Mouse (Mus musculus) liver, embryonic 16.5 days (tissue): Measurements from ENCODE around the gene Actr2. TPM values are rescaled to one million over a fixed set of nuclear protein-coding genes. Genes with fewer than 3 reads are reported as not detected.
A peak's percentile ranks its signal among the peaks of the same experiment; 100 is the strongest.
"Not testable (repeated sequence)": the region's sequence is repeated elsewhere in the genome, so short reads cannot be mapped to it uniquely, and the experiment has no call there.

Experiments used
- ATAC-seq: fragments of 200-750 bp; cut with Nextera tagmentation; 2 replicates; pipeline ENCODE4 v1.8.0; 2017; ENCODE audit warnings: low read depth, mild to moderate bottlenecking, moderate number of reproducible peaks, moderate library complexity
- H3K27ac ChIP-seq: fragments of 300-500 bp; sonication (generic); 2 replicates; pipeline ENCODE4 v1.5.1; 2014; ENCODE audit warnings: mild to moderate bottlenecking, low read length
- H3K27me3 ChIP-seq: fragments of 300-500 bp; sonication (generic); 2 replicates; pipeline ENCODE4 v1.6.1; 2014; ENCODE audit warnings: low read depth, low read length, mixed read lengths; ENCODE audit not compliant: control insufficient read depth, insufficient read depth
- H3K36me3 ChIP-seq: fragments of 300-500 bp; sonication (generic); 2 replicates; pipeline ENCODE4 v1.6.1; 2014; ENCODE audit warnings: mild to moderate bottlenecking; ENCODE audit not compliant: control insufficient read depth, insufficient read depth
- H3K4me1 ChIP-seq: fragments of 300-500 bp; sonication (generic); 2 replicates; pipeline ENCODE4 v1.6.1; 2014; ENCODE audit warnings: low read depth, low read length, mixed read lengths; ENCODE audit not compliant: control insufficient read depth
- H3K4me2 ChIP-seq: fragments of 300-500 bp; sonication (generic); 2 replicates; pipeline ENCODE4 v1.6.1; 2014; ENCODE audit warnings: low read depth, low read length, mixed read lengths
- H3K4me3 ChIP-seq: fragments of 300-500 bp; sonication (generic); 2 replicates; pipeline ENCODE4 v1.5.1; 2014; ENCODE audit warnings: low read depth, mild to moderate bottlenecking, low read length
- H3K9ac ChIP-seq: fragments of 300-500 bp; sonication (generic); 2 replicates; pipeline ENCODE4 v1.6.1; 2014; ENCODE audit warnings: low read depth, low read length
- H3K9me3 ChIP-seq: fragments of 300-500 bp; sonication (generic); replicated peaks from 2 replicates; pipeline ENCODE4 v1.6.1; 2016; ENCODE audit warnings: low read length; ENCODE audit not compliant: control insufficient read depth
- WGBS: fragments of 180-500 bp; shearing (Covaris S2); extraction: QIAGEN DNeasy Blood & Tissue Kit; methylation state at CpG from one replicate; pipeline ENCODE4 v1.1.7; 2014; ENCODE audit not compliant: insufficient replicate concordance; 5-methylcytosine and 5-hydroxymethylcytosine counted together
- polyA plus RNA-seq: library from polyadenylated mRNA; unstranded; fragments of >200 nt; fragmentation: Nextera tagmentation; extraction: Ambion mirVana; gene quantifications from 2 replicates; pipeline ENCODE4 v1.2.1, GENCODE M21; 2015

Actr2 gene
- polyA plus RNA-seq, 1 experiment from 2014 or later: 39.9 TPM

DNA sequence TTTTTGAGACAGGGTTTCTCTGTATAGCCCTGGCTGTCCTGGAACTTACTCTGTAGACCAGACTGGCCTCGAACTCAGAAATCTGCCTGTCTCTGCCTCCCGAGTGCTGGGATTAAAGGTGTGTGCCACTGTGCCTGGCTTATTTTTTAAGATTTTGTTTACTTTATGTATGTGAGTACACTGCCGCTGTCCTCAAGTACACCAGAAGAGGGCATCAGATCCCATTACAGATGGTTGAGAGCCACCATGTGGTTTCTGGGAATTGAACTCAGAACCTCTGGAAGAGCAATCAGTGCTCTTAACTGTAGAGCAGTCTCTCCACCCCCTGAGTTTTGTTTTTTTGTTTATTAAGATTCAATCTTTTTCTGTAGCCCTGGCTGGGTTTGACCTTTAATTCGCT, 31.0 kb upstream of the Actr2 start:
- H3K27ac ChIP-seq, H3K4me2 ChIP-seq, ATAC-seq, H3K4me1 ChIP-seq, H3K9ac ChIP-seq, H3K36me3 ChIP-seq, H3K9me3 ChIP-seq, H3K27me3 ChIP-seq, H3K4me3 ChIP-seq: not testable (repeated sequence)
- 74% methylated on average over 4 of the region's 4 CpGs for WGBS

DNA sequence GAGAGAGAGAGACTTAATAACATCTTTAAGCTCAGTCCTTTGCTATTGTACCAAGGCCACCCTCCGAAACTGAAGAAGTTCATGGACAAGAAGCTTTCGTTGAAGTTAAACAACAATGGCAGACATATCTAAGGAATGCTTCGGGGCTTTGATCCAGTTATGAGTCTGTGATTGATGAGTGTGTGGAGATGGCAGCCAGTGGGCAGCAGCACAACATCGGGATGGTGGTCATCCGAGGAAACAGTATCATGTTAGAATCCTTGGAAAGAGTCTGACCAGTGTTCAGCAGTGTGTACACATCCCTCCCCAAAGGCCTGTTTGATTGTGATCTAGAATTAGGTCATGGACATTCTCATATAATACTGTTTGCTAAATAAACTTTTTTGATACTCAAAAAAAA, 29.8 kb upstream of the Actr2 start:
- H3K4me1 ChIP-seq: no peaks in the 10 kb centered on the region; the same call in 1 of the 2 replicates
- no peaks in the 10 kb centered on the region for H3K27me3 ChIP-seq
- H3K4me2 ChIP-seq: no peak overlapping the region
- WGBS: 64% methylated on average over 5 of the region's 5 CpGs
- no peak overlapping the region for H3K27ac ChIP-seq
- no peak for ATAC-seq
- no peak overlapping the region for H3K4me3 ChIP-seq
- no peak overlapping the region for H3K9ac ChIP-seq
- no peaks in the 10 kb centered on the region for H3K36me3 ChIP-seq
- H3K9me3 ChIP-seq: no peaks in the 10 kb centered on the region

GRCm38 (mm10) chr11:20140286-20140685, 27.6 kb upstream of the Actr2 start:
- ATAC-seq: no peak
- WGBS: 64% methylated on average over 5 of the region's 5 CpGs

GRCm38 (mm10) chr11:20139711-20140110, 27.0 kb upstream of the Actr2 start:
- Histone ChIP-seq H3K9ac (no peak overlapping the region), H3K27me3 (no peaks in the 10 kb centered on the region), H3K9me3 (no peaks in the 10 kb centered on the region), H3K4me2 (no peak overlapping the region), H3K27ac (no peak overlapping the region), H3K36me3 (no peaks in the 10 kb centered on the region), H3K4me1 (no peaks in the 10 kb centered on the region), H3K4me3 (no peak overlapping the region)
- WGBS: 65% methylated on average over 2 of the region's 2 CpGs
- no peak for ATAC-seq

More at GRCm38 (mm10) chr11:20140286-20140685, 27.6 kb upstream of the Actr2 start:
- Histone ChIP-seq H3K9ac (no peak overlapping the region), H3K27ac (no peak overlapping the region), H3K27me3 (no peaks in the 10 kb centered on the region), H3K9me3 (no peaks in the 10 kb centered on the region), H3K4me2 (no peak overlapping the region), H3K4me1 (no peaks in the 10 kb centered on the region), H3K36me3 (no peaks in the 10 kb centered on the region), H3K4me3 (no peak overlapping the region)

DNA sequence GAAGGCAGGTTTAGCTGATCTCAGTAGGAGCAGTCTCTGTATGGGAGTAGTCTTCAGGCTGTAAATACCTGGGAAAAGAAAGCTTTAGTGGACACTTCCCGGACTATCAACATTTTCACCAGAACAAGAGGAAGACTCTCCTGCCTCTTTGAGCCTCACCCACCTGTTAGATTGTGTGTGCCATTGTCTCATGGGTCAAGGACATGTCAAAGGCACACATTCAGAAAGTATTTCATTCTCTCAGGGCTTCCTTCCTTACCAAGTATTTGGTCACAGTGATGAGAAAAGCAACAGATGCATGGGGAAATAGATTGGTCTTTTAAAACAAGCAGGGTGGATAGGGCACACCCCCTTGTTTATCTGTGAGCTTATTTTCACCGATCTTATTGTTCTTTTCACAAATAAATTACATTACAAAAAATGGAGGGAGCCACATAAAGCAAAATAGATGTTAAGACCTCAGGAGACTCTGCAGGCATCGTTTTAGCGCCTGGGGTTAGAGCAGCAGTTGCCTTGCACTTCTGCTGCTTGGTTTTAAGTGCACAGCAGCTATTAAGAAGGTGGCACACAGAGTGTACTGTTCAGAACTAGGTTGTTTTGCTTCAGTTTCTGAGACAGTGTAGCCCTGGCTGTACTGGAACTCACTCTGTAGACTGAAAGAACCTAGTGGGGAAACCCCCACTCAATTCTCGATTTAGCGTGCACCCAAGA, 25.9 kb upstream of the Actr2 start:
- Histone ChIP-seq H3K4me3 (no peak overlapping the region), H3K27me3 (no peaks in the 10 kb centered on the region), H3K27ac (no peak overlapping the region), H3K9me3 (no peaks in the 10 kb centered on the region), H3K4me2 (no peak overlapping the region), H3K4me1 (no peaks in the 10 kb centered on the region; the same call in none of the 2 replicates), H3K36me3 (no peaks in the 10 kb centered on the region), H3K9ac (no peak overlapping the region)
- WGBS: 68% methylated on average over 6 of the region's 6 CpGs
- no peak for ATAC-seq

DNA sequence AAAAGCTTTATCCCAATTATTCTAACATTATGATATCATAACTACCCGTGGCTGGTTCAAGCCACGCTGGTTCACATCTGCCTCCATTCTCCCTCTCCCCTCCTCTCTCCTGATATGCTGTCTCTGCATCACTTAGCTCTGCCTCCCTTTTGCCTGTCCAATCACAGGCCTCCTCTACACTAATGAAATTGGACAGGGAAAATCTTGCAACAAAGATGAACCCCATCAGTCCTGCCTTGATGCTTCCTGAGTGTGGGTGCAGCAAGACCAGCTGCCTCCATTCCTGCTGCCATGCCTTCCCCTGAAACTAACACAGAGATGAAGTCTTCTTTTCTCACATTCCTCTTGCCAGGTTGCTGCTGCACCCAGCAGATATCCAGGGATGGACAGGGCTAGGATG, 25.2 kb upstream of the Actr2 start:
- Histone ChIP-seq H3K9me3 (no peaks in the 10 kb centered on the region), H3K9ac (no peak overlapping the region), H3K27ac (no peak overlapping the region), H3K4me3 (no peak overlapping the region), H3K36me3 (no peaks in the 10 kb centered on the region), H3K4me2 (no peak overlapping the region), H3K27me3 (no peaks in the 10 kb centered on the region), H3K4me1 (no peaks in the 10 kb centered on the region; the same call in none of the 2 replicates)
- ATAC-seq: no peak
- 58% methylated on average over 2 of the region's 2 CpGs for WGBS

DNA sequence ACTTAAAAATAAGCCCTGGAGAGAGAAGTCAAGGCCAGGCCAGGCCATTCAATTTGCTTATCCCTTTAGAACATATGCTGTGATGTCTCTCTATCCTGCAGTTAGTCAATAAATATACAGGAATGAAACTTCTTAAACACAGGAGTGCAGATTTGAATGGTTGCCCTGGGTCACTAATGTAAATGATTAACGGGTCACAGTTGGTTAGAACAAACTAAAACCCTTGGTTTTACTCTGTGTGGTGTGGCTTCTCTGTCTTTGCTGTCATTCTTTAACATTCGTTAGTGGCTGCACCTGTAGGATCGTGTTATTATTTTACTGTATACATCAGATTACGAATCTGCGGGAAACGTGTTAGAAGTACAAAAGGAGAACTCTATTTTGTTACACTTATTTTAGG, 23.6 kb upstream of the Actr2 start:
- 51% methylated on average over 6 of the region's 6 CpGs for WGBS
- Histone ChIP-seq H3K9me3 (no peaks in the 10 kb centered on the region), H3K9ac (no peak overlapping the region), H3K36me3 (no peaks in the 10 kb centered on the region), H3K4me1 (no peaks in the 10 kb centered on the region; the same call in none of the 2 replicates), H3K4me3 (no peak overlapping the region), H3K4me2 (no peak overlapping the region), H3K27me3 (no peaks in the 10 kb centered on the region), H3K27ac (peak overlapping the region; percentile 8; the same call in 1 of the 2 replicates)
- peak; percentile 67 for ATAC-seq

DNA sequence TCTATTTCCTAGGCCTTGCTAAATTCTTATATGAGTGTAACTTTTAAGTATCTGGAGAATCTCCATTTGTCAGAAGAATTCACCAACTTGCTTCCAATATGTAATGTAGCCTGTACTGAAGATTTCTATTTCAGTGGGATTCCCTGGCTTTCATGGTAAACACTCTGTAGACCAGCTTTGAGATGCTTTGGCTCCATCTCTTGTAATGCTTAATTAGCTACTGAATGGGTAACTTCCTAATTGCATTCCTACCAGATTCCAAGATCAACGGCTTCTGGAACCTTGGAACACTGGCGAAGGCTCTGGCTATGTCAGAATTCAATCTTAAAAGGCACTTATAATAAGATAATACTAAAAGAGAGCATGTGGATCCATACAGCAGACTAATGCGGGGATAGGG, 22.2 kb upstream of the Actr2 start:
- H3K27me3 ChIP-seq, H3K4me2 ChIP-seq, H3K4me1 ChIP-seq, H3K9ac ChIP-seq, H3K36me3 ChIP-seq, H3K27ac ChIP-seq, H3K4me3 ChIP-seq, ATAC-seq, H3K9me3 ChIP-seq: not testable (repeated sequence)
- WGBS: 71% methylated on average over 3 of the region's 3 CpGs

- peak overlapping the region; percentile 29; the same call in 1 of the 2 replicates for H3K27ac ChIP-seq
- no peaks in the 10 kb centered on the region; the same call in none of the 2 replicates for H3K4me1 ChIP-seq
- no peaks in the 10 kb centered on the region for H3K9me3 ChIP-seq
- H3K4me2 ChIP-seq: no peak overlapping the region
- no peak for ATAC-seq
- H3K4me3 ChIP-seq: no peak overlapping the region
- WGBS: 57% methylated on average over 1 of the region's 1 CpGs
- no peaks in the 10 kb centered on the region for H3K36me3 ChIP-seq
- H3K9ac ChIP-seq: no peak overlapping the region
- H3K27me3 ChIP-seq: no peaks in the 10 kb centered on the region
These were observed 21.0 kb upstream of the Actr2 start for GRCm38 (mm10) chr11:20133721-20134120.
